Mouse (Mus musculus): ENCODE data around the gene Trip11. TPM values are rescaled to one million over a fixed set of nuclear protein-coding genes. Genes with fewer than 3 reads are reported as not detected.
"Not testable (repeated sequence)": the region's sequence is repeated elsewhere in the genome, so short reads cannot be mapped to it uniquely, and the experiment has no call there.

Gene Trip11
- 27.1 and 27.4 TPM in 2 replicates for polyA plus RNA-seq (2016; fragmentation: Nextera tagmentation; extraction: Ambion mirVana)

DNA sequence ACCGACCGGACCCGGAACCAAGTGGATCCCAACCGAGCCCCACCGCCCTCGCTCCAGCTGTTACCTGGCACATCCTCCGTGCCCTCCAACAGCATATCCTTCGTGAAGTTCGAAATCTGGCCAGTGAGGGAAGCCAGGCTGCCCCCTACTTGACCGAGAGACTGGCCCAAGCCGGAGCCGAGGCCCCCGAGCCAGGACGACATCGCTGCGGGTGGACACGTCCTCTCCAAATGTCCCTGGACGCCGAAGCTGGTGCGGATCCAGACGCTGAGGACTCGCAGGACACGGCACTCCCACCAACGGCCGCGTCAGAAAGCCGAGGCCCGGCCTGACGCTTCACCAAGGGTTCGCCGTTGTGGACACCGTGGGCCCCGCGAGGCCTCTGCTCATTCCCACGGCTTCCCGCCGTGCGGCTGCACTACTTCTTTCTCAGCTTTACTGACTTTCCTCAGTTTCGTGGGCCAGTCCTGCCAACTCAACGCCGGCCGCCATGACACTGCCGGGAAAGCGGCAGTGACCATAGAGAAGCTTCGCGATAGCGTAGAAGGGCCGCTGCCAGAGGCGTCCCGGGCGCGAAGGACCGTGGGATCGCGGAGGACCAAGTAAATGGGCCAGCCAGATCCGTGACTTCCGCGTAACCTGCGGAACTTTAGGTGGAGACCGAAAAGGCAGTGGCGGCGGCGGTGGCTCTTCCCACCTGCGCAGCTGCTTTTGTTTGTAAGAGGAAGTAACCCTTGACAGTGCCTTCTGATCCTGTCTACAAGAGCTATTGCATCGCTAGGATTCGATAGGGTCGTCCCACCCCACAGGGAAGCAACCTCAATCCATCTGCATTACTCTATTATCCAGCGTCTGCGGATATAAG lies at the start of gene Trip11:
Gene Trip11 (minus strand): TSS at position 642 of the 865 bp plus-strand sequence.
- H3K9ac ChIP-seq (replicated peaks), result peak within 1 kb of the TSS; percentile 88
- H3K9me3 ChIP-seq, result no peaks in the 10 kb centered on the region
- H3K27me3 ChIP-seq, result no peaks in the 10 kb centered on the region
- under 1% methylated on average over 69 of the region's 69 CpGs for WGBS
- ATAC-seq (ENCODE audit: insufficient number of reproducible peaks, insufficient read depth, low FRiP score, low TSS enrichment, low read depth), result peak; percentile 93
- peak within 1 kb of the TSS; percentile 74 for H3K4me2 ChIP-seq
- H3K36me3 ChIP-seq, result peaks cover 15% of the 10 kb centered on the region
- H3K4me3 ChIP-seq (replicated peaks), result peak within 1 kb of the TSS; percentile 92
- H3K27ac ChIP-seq, result peak within 1 kb of the TSS; percentile 91
- peaks cover 12% of the 10 kb centered on the region for H3K4me1 ChIP-seq (replicated peaks)

DNA sequence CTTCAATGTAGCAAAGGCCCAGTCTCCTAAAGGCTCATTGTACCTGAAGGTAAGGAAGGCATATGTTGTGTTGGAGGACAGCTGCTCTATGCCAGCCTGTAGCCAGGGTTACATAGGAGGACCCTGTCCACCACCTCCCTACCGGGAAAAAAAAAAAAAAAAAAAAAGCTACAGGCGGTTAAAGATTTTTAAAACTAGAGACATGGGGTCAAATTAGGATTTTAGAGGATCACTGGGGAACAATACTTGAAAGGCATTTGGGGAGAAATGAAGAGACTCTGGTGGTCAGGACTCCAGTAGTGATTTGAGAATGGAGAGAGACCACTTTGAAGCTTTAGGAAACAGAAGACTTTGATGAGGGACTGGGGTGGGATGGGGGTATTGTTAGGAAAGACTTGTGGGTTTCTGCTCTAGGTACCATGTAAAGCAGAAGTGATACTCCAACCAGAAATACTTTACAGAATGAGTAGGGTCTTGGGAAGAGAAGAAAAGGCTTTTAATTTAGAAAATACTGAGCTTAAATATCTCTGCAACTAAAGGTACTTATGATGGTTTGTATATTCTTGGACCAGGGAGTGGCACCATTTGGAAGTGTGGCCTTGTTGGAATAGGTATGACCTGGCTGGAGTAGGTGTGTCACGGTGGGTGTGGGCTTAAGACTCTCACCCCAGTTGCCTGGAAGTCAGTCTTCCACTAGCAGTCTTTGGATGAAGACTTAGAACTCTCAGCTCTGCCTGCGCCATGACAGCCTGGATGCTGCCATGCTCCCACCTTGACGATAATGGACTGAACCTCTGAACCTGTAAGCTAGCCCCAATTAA lies 46.1 kb upstream of the Trip11 start:
- not testable (repeated sequence) for ATAC-seq (ENCODE audit: insufficient number of reproducible peaks, insufficient read depth, low FRiP score, low TSS enrichment, low read depth); H3K36me3 ChIP-seq; H3K4me1 ChIP-seq (replicated peaks); H3K27ac ChIP-seq; H3K27me3 ChIP-seq; H3K9ac ChIP-seq (replicated peaks); H3K9me3 ChIP-seq
- 90% methylated on average over 5 of the region's 5 CpGs for WGBS
- Histone ChIP-seq H3K4me3 (replicated peaks) (peak overlapping the region; percentile 83; the same call in 1 of the 2 replicates), H3K4me2 (peak overlapping the region; percentile 67)

DNA sequence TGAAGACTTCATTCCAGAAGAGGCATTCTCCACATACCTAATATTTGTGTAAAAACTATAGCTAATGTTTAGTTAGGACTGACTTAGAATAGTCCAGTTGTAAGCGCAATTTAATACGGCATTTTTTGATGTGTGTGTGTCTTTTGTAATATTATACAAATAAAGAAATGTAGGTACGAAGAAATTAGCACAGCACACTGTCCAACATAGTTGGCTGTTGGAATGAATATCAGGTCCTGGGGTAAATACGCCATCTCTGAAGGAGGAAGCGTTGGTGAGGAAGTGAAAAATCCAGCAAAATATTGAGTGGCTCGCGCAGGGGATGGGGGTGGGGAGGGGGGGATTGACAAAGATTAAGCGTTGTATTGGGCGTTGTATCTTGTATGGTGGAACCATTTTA lies 45.5 kb upstream of the Trip11 start:
- H3K4me2 ChIP-seq, result peak overlapping the region; percentile 67

DNA sequence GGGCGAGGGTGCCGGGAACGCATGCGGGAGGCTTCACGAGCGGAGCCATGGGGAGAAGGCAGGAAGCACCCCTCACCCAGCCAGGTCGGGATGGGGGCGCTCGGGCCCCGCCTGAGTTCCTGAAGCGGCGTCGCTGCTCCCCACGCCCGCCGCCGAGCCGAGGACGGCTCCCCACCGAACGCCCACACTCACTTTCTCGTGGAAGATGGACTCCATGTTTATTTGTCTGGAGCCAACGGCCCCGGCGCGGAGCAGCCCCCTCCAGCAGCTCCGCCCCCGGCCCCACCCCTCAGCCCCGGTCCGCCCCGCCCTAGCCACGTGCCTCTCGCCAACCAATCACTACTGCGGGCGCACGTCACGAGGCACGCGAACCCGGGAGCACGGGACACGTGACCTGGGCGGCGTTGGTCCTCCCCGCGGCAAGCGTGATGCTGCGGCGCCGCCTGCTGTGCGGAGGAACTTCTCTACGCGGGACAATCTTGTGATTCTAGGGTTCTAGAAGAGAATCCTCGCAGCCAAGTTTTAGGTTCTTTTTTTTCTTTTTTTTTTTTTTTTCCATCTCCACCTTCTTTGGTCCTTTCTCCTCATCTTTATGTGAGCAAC lies 45.0 kb upstream of the Trip11 start, which contains the start of gene Atxn3:
Gene Atxn3 (minus strand): TSS at position 305 of the 603 bp plus-strand sequence.
- WGBS, result under 1% methylated on average over 54 of the region's 54 CpGs
- Histone ChIP-seq H3K36me3 (no peaks in the 10 kb centered on the region), H3K4me2 (peak within 1 kb of the TSS; percentile 67), H3K27ac (peak within 1 kb of the TSS; percentile 75), H3K9ac (replicated peaks) (peak within 1 kb of the TSS; percentile 88), H3K4me1 (replicated peaks) (peaks cover 10% of the 10 kb centered on the region), H3K9me3 (no peaks in the 10 kb centered on the region), H3K4me3 (replicated peaks) (peak within 1 kb of the TSS; percentile 83), H3K27me3 (no peaks in the 10 kb centered on the region)
- ATAC-seq (ENCODE audit: insufficient number of reproducible peaks, insufficient read depth, low FRiP score, low TSS enrichment, low read depth), result peak; percentile 97

More for the DNA sequence above, 45.5 kb upstream of the Trip11 start:
- Histone ChIP-seq H3K27me3 (no peaks in the 10 kb centered on the region), H3K9ac (replicated peaks) (no peak overlapping the region), H3K9me3 (no peaks in the 10 kb centered on the region), H3K4me3 (replicated peaks) (peak overlapping the region; percentile 83), H3K4me1 (replicated peaks) (peaks cover 10% of the 10 kb centered on the region), H3K36me3 (no peaks in the 10 kb centered on the region), H3K27ac (no peak overlapping the region)
- ATAC-seq (ENCODE audit: insufficient number of reproducible peaks, insufficient read depth, low FRiP score, low TSS enrichment, low read depth), result peak; percentile 28; the same call in 1 of the 2 replicates
- WGBS, result 60% methylated on average over 9 of the region's 9 CpGs

DNA sequence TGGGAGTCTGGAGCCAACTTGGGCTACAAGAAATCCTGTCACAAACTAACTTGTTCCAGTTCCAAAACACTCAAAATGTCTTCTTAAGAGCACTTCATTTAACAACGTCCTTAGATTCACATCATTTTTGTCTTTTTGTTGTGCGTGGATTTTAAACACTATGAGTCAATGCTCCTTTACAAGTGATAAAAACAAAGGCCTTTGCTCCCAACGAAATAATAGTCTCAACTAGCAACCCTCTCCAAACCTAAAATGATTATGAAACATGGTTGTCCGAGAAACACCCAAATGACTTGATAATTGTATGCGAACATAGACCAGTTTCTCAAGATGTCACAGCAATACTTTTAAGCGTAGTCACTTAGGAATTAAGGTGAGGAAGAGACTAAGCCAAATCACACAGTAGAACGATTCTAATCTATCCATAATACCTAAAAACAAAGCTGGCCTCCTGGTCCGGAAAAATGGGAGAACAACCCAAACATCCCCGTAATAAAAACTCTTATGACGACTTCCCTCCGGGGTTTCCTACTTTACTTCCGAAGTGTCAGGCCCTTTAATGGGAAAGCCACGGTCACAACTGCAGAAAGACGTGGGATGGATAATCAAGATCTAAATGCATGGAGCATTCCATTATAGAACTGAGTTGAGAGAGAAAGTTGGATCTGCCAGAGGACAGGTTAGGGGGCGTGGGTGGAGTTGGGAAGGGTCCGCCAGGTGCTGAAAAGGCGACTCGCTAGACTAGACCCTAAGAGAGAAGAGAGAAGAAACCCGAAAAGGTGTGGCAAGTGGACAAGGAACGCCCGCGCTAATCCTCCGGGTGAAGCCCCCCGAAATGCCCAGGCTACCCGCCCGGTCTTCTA lies 44.2 kb upstream of the Trip11 start:
- H3K4me1 ChIP-seq (replicated peaks), result peaks cover 10% of the 10 kb centered on the region
- peak overlapping the region; percentile 83 for H3K4me3 ChIP-seq (replicated peaks)
- WGBS, result 14% methylated on average over 26 of the region's 26 CpGs
- H3K36me3 ChIP-seq, result no peaks in the 10 kb centered on the region
- peak overlapping the region; percentile 67 for H3K4me2 ChIP-seq
- H3K9me3 ChIP-seq, result no peaks in the 10 kb centered on the region
- peak; percentile 63 for ATAC-seq (ENCODE audit: insufficient number of reproducible peaks, insufficient read depth, low FRiP score, low TSS enrichment, low read depth)
- no peaks in the 10 kb centered on the region for H3K27me3 ChIP-seq
- H3K27ac ChIP-seq, result peak overlapping the region; percentile 75
- H3K9ac ChIP-seq (replicated peaks), result peak overlapping the region; percentile 88

DNA sequence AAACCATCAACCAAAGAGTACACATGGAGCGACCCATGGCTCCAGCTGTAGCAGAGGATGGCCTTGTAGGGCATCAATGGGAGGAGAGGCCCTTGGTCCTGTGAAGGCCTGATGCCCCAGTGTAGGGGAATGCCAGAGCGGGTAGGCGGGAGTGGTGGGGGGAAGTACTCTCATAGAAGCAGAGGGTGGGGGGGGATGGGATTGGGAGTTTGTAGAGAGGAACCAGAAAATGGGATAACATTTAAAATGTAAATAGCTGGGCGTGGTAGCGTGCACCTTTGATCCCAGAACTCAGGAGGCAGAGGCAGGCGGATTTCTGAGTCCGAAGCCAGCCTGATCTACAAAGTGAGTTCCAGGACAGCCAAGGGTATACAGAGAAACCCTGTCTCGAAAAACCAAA lies 42.8 kb upstream of the Trip11 start:
- not testable (repeated sequence) for ATAC-seq (ENCODE audit: insufficient number of reproducible peaks, insufficient read depth, low FRiP score, low TSS enrichment, low read depth); H3K4me3 ChIP-seq (replicated peaks); H3K4me2 ChIP-seq; H3K27ac ChIP-seq; H3K27me3 ChIP-seq; H3K9ac ChIP-seq (replicated peaks); H3K9me3 ChIP-seq; H3K36me3 ChIP-seq; H3K4me1 ChIP-seq (replicated peaks)
- WGBS, result 94% methylated on average over 8 of the region's 8 CpGs

DNA sequence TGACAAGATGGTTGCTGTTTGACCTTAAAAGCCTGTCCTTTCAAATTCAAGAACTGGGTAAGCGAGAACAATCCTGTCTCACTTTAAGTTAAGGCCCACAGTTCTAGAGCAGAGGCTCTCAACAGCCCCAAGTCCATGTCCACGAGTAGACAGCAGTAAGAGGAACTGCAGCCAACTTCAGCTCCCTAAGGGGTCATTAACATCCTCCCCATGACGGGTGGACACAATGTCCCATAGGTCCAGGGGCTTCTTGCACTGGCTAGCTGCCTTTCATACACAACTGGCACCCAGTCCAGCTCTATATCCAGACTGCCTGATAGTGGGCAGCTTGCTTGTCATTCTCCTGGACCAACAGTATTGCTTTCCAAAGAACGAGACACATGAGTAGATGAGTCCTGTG lies 35.7 kb upstream of the Trip11 start:
- H3K27me3 ChIP-seq, result no peaks in the 10 kb centered on the region
- H3K4me3 ChIP-seq (replicated peaks), result no peak overlapping the region
- H3K4me2 ChIP-seq, result no peak overlapping the region
- H3K36me3 ChIP-seq, result peaks cover 36% of the 10 kb centered on the region
- whole genome bisulfite sequencing, result 87% methylated on average over 4 of the region's 4 CpGs
- no peak overlapping the region for H3K27ac ChIP-seq
- H3K9me3 ChIP-seq, result no peaks in the 10 kb centered on the region
- H3K9ac ChIP-seq (replicated peaks), result no peak overlapping the region
- no peaks in the 10 kb centered on the region for H3K4me1 ChIP-seq (replicated peaks)
- ATAC-seq (ENCODE audit: insufficient number of reproducible peaks, insufficient read depth, low FRiP score, low TSS enrichment, low read depth), result no peak

DNA sequence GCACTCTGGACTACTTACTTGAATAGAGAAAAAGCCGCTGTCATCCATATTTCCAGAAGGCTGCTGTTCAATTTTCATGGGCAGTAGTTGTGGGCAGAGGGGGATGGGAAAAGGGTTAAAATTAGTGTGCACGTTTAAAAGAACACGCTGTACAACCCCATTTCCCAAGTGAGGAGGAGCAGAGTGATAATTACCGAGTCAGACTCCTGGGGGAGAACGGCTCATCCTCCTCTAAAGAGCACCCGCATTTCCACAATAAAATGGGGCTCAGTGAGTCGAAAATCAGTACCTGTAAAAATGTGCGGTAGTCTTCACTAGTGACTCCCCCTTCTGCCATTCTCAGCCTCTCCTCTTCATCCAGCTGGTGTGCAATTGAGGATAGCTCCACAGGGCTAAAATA lies 34.9 kb upstream of the Trip11 start:
- peaks cover 40% of the 10 kb centered on the region for H3K36me3 ChIP-seq
- no peaks in the 10 kb centered on the region for H3K27me3 ChIP-seq
- H3K27ac ChIP-seq, result no peak overlapping the region
- no peaks in the 10 kb centered on the region for H3K9me3 ChIP-seq
- WGBS, result 94% methylated on average over 8 of the region's 8 CpGs
- H3K4me1 ChIP-seq (replicated peaks), result no peaks in the 10 kb centered on the region
- no peak for ATAC-seq (ENCODE audit: insufficient number of reproducible peaks, insufficient read depth, low FRiP score, low TSS enrichment, low read depth)
- no peak overlapping the region for H3K4me3 ChIP-seq (replicated peaks)
- H3K4me2 ChIP-seq, result no peak overlapping the region
- no peak overlapping the region for H3K9ac ChIP-seq (replicated peaks)

DNA sequence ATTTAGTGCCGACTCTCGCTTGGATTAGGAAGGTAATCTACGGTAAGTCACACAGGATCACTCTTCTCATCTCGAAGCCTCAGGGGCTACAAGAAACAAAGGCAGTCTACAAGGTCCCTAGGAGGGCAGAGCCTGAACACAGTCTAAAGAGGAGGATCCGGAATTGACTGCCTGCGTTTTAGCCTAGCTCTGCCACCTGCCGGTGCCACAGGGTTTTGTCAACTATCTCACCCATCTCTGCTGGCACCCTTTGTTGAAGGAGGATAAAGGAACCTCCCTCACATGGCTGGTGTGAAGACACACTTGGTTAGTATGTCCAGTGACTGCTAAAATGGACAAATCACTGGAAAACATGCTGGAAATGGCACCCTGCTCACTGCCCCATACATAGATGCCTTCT lies 24.5 kb upstream of the Trip11 start:
- Histone ChIP-seq H3K27ac (no peak overlapping the region), H3K36me3 (peaks cover 81% of the 10 kb centered on the region), H3K4me1 (replicated peaks) (no peaks in the 10 kb centered on the region), H3K4me2 (no peak overlapping the region), H3K27me3 (no peaks in the 10 kb centered on the region), H3K9me3 (no peaks in the 10 kb centered on the region), H3K4me3 (replicated peaks) (no peak overlapping the region), H3K9ac (replicated peaks) (no peak overlapping the region)
- ATAC-seq (ENCODE audit: insufficient number of reproducible peaks, insufficient read depth, low FRiP score, low TSS enrichment, low read depth), result no peak
- WGBS, result 87% methylated on average over 7 of the region's 7 CpGs

DNA sequence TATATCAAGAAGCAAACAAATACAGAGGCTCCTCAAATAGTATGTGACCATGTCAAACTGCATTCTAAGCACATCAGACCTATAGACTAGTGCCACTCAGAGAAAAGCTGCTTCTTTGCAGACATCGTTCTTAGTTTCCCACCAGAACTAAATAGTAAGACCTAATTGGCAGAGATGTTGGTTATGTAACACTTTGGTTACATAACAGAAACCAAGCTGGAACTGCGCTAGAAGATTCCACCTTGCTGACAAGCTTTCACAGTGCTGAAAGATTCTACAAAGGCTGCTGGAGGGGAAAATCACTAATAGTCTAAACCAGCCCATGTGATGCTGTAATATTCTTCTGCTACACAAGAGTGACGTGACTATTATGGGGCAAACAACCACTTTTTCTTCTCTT lies 22.2 kb upstream of the Trip11 start:
- no peaks in the 10 kb centered on the region for H3K27me3 ChIP-seq
- H3K9me3 ChIP-seq, result no peaks in the 10 kb centered on the region
- H3K9ac ChIP-seq (replicated peaks), result no peak overlapping the region
- WGBS, result 92% methylated on average over 3 of the region's 3 CpGs
- H3K4me2 ChIP-seq, result no peak overlapping the region
- no peak overlapping the region for H3K4me3 ChIP-seq (replicated peaks)
- ATAC-seq (ENCODE audit: insufficient number of reproducible peaks, insufficient read depth, low FRiP score, low TSS enrichment, low read depth), result no peak
- no peak overlapping the region for H3K27ac ChIP-seq
- peaks cover 82% of the 10 kb centered on the region for H3K36me3 ChIP-seq
- no peaks in the 10 kb centered on the region for H3K4me1 ChIP-seq (replicated peaks)
